Mouse (Mus musculus) spleen, adult 2 months (tissue): ENCODE data around the gene Plcd1.

Experiments
- CTCF ChIP-seq: fragments of 200-500 bp; IDR thresholded peaks from 2 replicates; pipeline ENCODE4 v1.5.1; 2011; ENCODE audit warnings: mild to moderate bottlenecking, inconsistent platforms; ENCODE audit not compliant: insufficient read depth, insufficient read length, insufficient replicate concordance; ENCODE audit errors: extremely low read depth
- POLR2A ChIP-seq: fragments of 200-500 bp; IDR thresholded peaks from 2 replicates; pipeline ENCODE4 v1.6.1; 2011; ENCODE audit warnings: low read depth, low read length, inconsistent platforms

- TF ChIP-seq CTCF = no peak
- no peak for TF ChIP-seq POLR2A
These were observed 16.5 kb upstream of the Plcd1 start for GRCm38 (mm10) chr9:119109685-119110353.
